17 mouse cellular contexts compared by ENCODE assay signal in the genomic region with DNA sequence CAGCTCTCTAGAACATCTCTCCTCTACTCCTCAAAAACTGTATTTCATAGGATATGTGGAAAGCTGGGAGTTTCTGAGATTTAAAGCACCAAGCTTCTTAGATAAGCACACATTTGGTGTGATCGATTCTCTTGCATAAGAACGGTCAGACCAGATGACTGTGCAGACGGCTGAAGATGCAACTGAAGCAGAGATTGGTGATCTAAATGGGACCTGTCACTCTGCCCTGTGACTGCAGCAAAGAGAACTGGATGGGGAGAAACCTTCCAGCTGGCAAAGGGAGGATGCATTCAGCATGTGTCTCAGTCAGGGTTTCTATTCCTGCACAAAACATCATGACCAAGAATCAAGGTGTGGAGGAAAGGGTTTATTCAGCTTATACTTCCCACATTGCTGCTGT.
"Had no signal": no experiment of that assay in that cellular context is flagged by ENCODE, and none has a peak within 500 bp of the region (broad histone marks: within the 10 kb centered on the region; RNA-seq: fewer than 3 reads in every experiment).

No protein-coding gene starts in this region.

- H3K27ac ChIP-seq: intestine, embryonic 15.5 days; limb, embryonic 12.5 days; limb, embryonic 15.5 days; liver, embryonic 14.5 days; macrophage; midbrain, embryonic 13.5 days had no signal

- DNase-seq: kidney, adult 11 months; kidney, adult 9 months; kidney, postnatal 14 days; kidney, postnatal 4 days; liver, postnatal 0 days; lung, embryonic 14.5 days; right cerebral cortex, postnatal 25 days; thymus, adult 18-20 months; thymus, postnatal 36 days had no signal

- H3K4me3 ChIP-seq: intestine, embryonic 15.5 days; limb, embryonic 12.5 days; limb, embryonic 15.5 days; midbrain, embryonic 13.5 days had no signal

- ATAC-seq: intestine, embryonic 15.5 days; liver, postnatal 0 days; lung, postnatal 0 days; midbrain, embryonic 13.5 days; midbrain, embryonic 16.5 days had no signal
